ENCODE assay signal across 8 mouse cellular contexts in the genomic region with DNA sequence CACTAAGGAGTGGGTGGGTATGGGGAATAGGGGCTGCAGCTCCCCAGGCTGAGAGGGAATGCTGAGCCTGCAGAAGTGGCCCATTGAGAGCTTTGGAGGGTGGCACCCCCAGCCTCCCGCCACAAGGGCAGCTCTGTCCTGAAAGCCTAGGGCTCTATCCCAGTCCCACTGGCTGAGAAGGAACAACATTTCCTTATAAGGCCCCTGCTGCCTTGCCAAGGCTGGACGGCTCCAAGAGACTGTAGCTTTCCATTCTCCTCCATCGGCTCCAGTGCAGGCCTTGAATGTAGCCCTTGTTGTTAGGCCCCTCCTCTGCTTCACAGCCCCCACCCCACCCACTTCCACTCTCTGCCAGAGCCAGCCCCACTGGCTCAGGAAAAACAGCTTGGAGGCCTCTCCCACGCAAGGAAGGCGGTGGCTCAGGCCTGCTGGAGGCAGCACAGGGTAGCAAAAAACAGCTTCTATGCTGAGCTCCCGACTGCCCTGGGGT.
A peak's percentile ranks its signal among the peaks of the same experiment; 100 is the strongest.
DNase-seq lines count a peak whose midpoint lies in the region; ATAC-seq and TF ChIP-seq lines count a peak whose summit lies in the region.

No protein-coding gene starts in this region.

- peak; percentile 89 for DNase-seq in brain, embryonic 14.5 days (ENCODE audit: low read depth)
- DNase-seq in heart, adult 2 months = peak; percentile 86 to 90
- peak; percentile 64 for DNase-seq in kidney, adult 18-20 months
- peak; percentile 74 to 93 for DNase-seq in left cerebral cortex, postnatal 14 days (ENCODE audit: low spot score in 2 of 2)
- DNase-seq in midbrain, embryonic 11.5 days (ENCODE audit: low spot score, missing footprints) = no peak

- ATAC-seq in midbrain, embryonic 11.5 days (ENCODE audit: low FRiP score) = peak; percentile 50; the same call in 1 of the 2 replicates
- peak; percentile 86 for ATAC-seq in stomach, embryonic 15.5 days (ENCODE audit: insufficient read depth, low FRiP score, low read depth)
- no peak for ATAC-seq in megakaryocyte, adult 5-6 weeks (ENCODE audit: poor library complexity, severe bottlenecking)

- no peak overlapping the region for H3K4me3 ChIP-seq in embryonic fibroblast, embryonic 13.5 days (ENCODE audit: insufficient read depth, low read length)
- H3K4me3 ChIP-seq in heart, adult 2 months = no peak overlapping the region
- H3K4me3 ChIP-seq in midbrain, embryonic 11.5 days (ENCODE audit: low read depth, low read length) = no peak overlapping the region
- no peak overlapping the region for H3K4me3 ChIP-seq in stomach, embryonic 15.5 days (replicated peaks)

- H3K36me3 ChIP-seq in heart, adult 2 months (ENCODE audit: control insufficient read depth, insufficient read depth, low read length) = peaks cover 2% of the 10 kb centered on the region; the same call in 1 of the 2 replicates
- no peaks in the 10 kb centered on the region for H3K36me3 ChIP-seq in midbrain, embryonic 11.5 days (ENCODE audit: control insufficient read depth, insufficient read depth, low read length)
- no peaks in the 10 kb centered on the region for H3K36me3 ChIP-seq in stomach, embryonic 15.5 days

- intact Hi-C loops in heart, adult 2 months (cut with DNase I) = loop anchor here (5.0 kb wide), 2 partner anchors 295 to 780 kb away; a partner anchor contains a TSS
- intact Hi-C loops in left cerebral cortex, postnatal 14 days (cut with DNase I) = loop anchor here (2.0 to 5.0 kb wide), 2 partner anchors 295 to 777 kb away; a partner anchor contains a TSS

- TF ChIP-seq EP300 in heart, adult 2 months (IDR thresholded peaks at IDR 0.05; ENCODE audit: insufficient read depth, low read depth, low read length) = peak; percentile 68; the same call in 1 of the 2 replicates

- TF ChIP-seq POLR2A in brain, embryonic 14.5 days (IDR thresholded peaks at IDR 0.05; ENCODE audit: borderline replicate concordance, extremely low read depth, insufficient read depth, insufficient read length, poor library complexity, severe bottlenecking) = no peak
- peak; percentile 15; the same call in 1 of the 2 replicates for TF ChIP-seq POLR2A in embryonic fibroblast, embryonic 13.5 days (IDR thresholded peaks at IDR 0.05; ENCODE audit: low read depth, low read length)
- peak; percentile 14; the same call in 1 of the 2 replicates for TF ChIP-seq POLR2A in heart, adult 2 months (IDR thresholded peaks at IDR 0.05; ENCODE audit: insufficient read depth, low read depth, low read length)

- H3K9ac ChIP-seq in heart, adult 2 months (ENCODE audit: low read depth, low read length) = no peak overlapping the region
- H3K9ac ChIP-seq in midbrain, embryonic 11.5 days (ENCODE audit: low read length) = no peak overlapping the region
- no peak overlapping the region for H3K9ac ChIP-seq in stomach, embryonic 15.5 days

- TF ChIP-seq CTCF in brain, embryonic 14.5 days (IDR thresholded peaks at IDR 0.05; ENCODE audit: borderline replicate concordance, extremely low read depth, insufficient read depth, insufficient read length) = peak; percentile 12; the same call in 1 of the 2 replicates
- TF ChIP-seq CTCF in embryonic fibroblast, embryonic 13.5 days (IDR thresholded peaks at IDR 0.05; ENCODE audit: borderline replicate concordance, insufficient read depth, low read length) = peak; percentile 51; the same call in 1 of the 2 replicates
- TF ChIP-seq CTCF in heart, adult 2 months (IDR thresholded peaks at IDR 0.05) = peak; percentile 58

- peaks cover 7% of the 10 kb centered on the region for H3K4me1 ChIP-seq in embryonic fibroblast, embryonic 13.5 days (ENCODE audit: control insufficient read depth, insufficient read depth, low read length)
- peaks cover 2% of the 10 kb centered on the region for H3K4me1 ChIP-seq in heart, adult 2 months (ENCODE audit: control insufficient read depth, insufficient read depth, low read length)
- no peaks in the 10 kb centered on the region; the same call in 1 of the 2 replicates for H3K4me1 ChIP-seq in midbrain, embryonic 11.5 days (ENCODE audit: control insufficient read depth, insufficient read depth, low read length)
- peaks cover 5% of the 10 kb centered on the region; the same call in 1 of the 2 replicates for H3K4me1 ChIP-seq in stomach, embryonic 15.5 days

- no peak overlapping the region for H3K4me2 ChIP-seq in midbrain, embryonic 11.5 days
- no peak overlapping the region for H3K4me2 ChIP-seq in stomach, embryonic 15.5 days

- H3K79me2 ChIP-seq in heart, adult 2 months (replicated peaks; ENCODE audit: control insufficient read depth, insufficient read depth, low read length) = no peaks in the 10 kb centered on the region

- no peak overlapping the region; the same call in 1 of the 2 replicates for H3K27ac ChIP-seq in embryonic fibroblast, embryonic 13.5 days (ENCODE audit: insufficient read depth, low read length)
- H3K27ac ChIP-seq in heart, adult 2 months = peak overlapping the region; percentile 75
- no peak overlapping the region for H3K27ac ChIP-seq in midbrain, embryonic 11.5 days (ENCODE audit: low read depth, low read length)
- H3K27ac ChIP-seq in stomach, embryonic 15.5 days = peak overlapping the region; percentile 36; the same call in 1 of the 2 replicates

- 24% methylated on average over 6 of the region's 6 CpGs for WGBS in heart, adult 2 months
- WGBS in midbrain, embryonic 11.5 days = 33% methylated on average over 6 of the region's 6 CpGs
- WGBS in stomach, embryonic 15.5 days = 21% methylated on average over 6 of the region's 6 CpGs

- H3K9me3 ChIP-seq in midbrain, embryonic 11.5 days (ENCODE audit: control insufficient read depth, low read length) = no peaks in the 10 kb centered on the region
- no peaks in the 10 kb centered on the region for H3K9me3 ChIP-seq in stomach, embryonic 15.5 days

- H3K27me3 ChIP-seq in heart, adult 2 months (ENCODE audit: control insufficient read depth, insufficient read depth, low read length) = no peaks in the 10 kb centered on the region
- no peaks in the 10 kb centered on the region for H3K27me3 ChIP-seq in midbrain, embryonic 11.5 days (ENCODE audit: control insufficient read depth, insufficient read depth, low read length)
- H3K27me3 ChIP-seq in stomach, embryonic 15.5 days (replicated peaks) = no peaks in the 10 kb centered on the region

Comparison
In these comparisons a context has a peak if more than half of its experiments do, and no peak if none do; other contexts are left out.
1. H3K27ac ChIP-seq: peak in heart, adult 2 months (single experiment) and stomach, embryonic 15.5 days (single experiment); none in embryonic fibroblast, embryonic 13.5 days (single experiment) and midbrain, embryonic 11.5 days (single experiment).
2. Peak in every context shown above with its lines, with median percentiles within 50 percentile points of each other: CTCF ChIP-seq.